Mouse (Mus musculus): Measurements from ENCODE around the gene Pwwp2a. TPM values are rescaled to one million over a fixed set of nuclear protein-coding genes. Genes with fewer than 3 reads are reported as not detected.

Gene Pwwp2a
- polyA plus RNA-seq (2015; fragmentation: Nextera tagmentation; extraction: Ambion mirVana): 17.3 and 20.1 TPM in 2 replicates

GRCm38 (mm10) chr11:43681472-43682414 lies at the start of gene Pwwp2a:
Pwwp2a (plus strand) TSS chr11:43681998.
- Histone ChIP-seq H3K4me1 (replicated peaks) (peaks cover 16% of the 10 kb centered on the region), H3K9ac (peak within 1 kb of the TSS; percentile 94), H3K27ac (peak within 1 kb of the TSS; percentile 94), H3K4me2 (peak within 1 kb of the TSS; percentile 86), H3K9me3 (replicated peaks) (no peaks in the 10 kb centered on the region), H3K36me3 (peaks cover 16% of the 10 kb centered on the region), H3K27me3 (no peaks in the 10 kb centered on the region), H3K4me3 (peak within 1 kb of the TSS; percentile 78)
- under 1% methylated on average over 74 of the region's 87 CpGs for WGBS
- peak; percentile 98 for ATAC-seq (replicated peaks; ENCODE audit: insufficient number of reproducible peaks, insufficient read depth, low FRiP score, low read depth)

GRCm38 (mm10) chr11:43632566-43632965 lies 49.2 kb upstream of the Pwwp2a start:
- no peaks in the 10 kb centered on the region for H3K36me3 ChIP-seq
- H3K9ac ChIP-seq: no peak overlapping the region
- no peaks in the 10 kb centered on the region for H3K27me3 ChIP-seq
- H3K9me3 ChIP-seq (replicated peaks): no peaks in the 10 kb centered on the region
- 11% methylated on average over 4 of the region's 4 CpGs for WGBS
- peak overlapping the region; percentile 39; the same call in 1 of the 2 replicates for H3K27ac ChIP-seq
- no peak overlapping the region for H3K4me2 ChIP-seq
- ATAC-seq (replicated peaks; ENCODE audit: insufficient number of reproducible peaks, insufficient read depth, low FRiP score, low read depth): no peak
- H3K4me1 ChIP-seq (replicated peaks): peaks cover 24% of the 10 kb centered on the region
- H3K4me3 ChIP-seq: no peak overlapping the region

- H3K27me3 ChIP-seq: no peaks in the 10 kb centered on the region
- no peak overlapping the region for H3K9ac ChIP-seq
- no peaks in the 10 kb centered on the region for H3K36me3 ChIP-seq
- 69% methylated on average over 6 of the region's 6 CpGs for WGBS
- H3K27ac ChIP-seq: peak overlapping the region; percentile 82
- H3K4me2 ChIP-seq: no peak overlapping the region
- H3K9me3 ChIP-seq (replicated peaks): no peaks in the 10 kb centered on the region
- no peak for ATAC-seq (replicated peaks; ENCODE audit: insufficient number of reproducible peaks, insufficient read depth, low FRiP score, low read depth)
- peaks cover 24% of the 10 kb centered on the region for H3K4me1 ChIP-seq (replicated peaks)
- H3K4me3 ChIP-seq: no peak overlapping the region
Observed at GRCm38 (mm10) chr11:43633165-43633564, 48.6 kb upstream of the Pwwp2a start.

DNA sequence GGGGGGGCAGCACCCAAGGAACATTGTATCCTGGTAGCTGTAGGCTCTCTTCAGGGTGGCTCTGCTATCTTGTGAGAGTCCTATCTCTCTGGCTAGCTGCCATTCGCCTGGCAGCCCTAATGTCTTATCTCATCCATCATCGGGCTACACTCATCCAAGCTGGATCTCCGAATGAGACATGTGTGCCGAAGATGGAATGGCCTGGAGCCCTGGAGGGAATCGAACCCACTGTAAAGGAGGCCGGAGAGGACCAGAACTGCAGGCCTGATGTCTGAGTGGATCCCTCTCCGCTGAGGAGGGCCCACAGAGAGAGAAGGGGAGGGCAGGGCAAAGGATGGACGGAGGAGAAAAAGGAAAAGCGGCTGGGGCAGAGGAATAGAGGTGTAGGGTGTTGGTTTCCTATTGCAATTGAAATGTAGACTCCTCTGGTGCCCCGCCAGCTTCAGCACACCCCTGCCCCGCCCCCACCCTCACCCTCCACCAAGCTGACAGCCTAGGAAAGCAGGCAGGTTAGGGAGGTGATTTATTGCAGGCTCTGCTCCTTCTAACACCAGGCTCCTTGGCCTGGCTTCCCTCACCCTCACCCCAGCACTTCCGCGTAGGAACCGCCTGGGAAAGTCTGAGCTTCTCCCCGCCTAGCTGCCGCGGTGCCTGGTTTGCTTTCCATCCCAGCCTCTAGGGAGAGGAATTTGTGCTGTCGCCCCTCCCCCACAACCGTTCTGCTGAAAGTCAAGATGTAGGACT lies 48.0 kb upstream of the Pwwp2a start:
- peaks cover 24% of the 10 kb centered on the region for H3K4me1 ChIP-seq (replicated peaks)
- no peaks in the 10 kb centered on the region for H3K27me3 ChIP-seq
- peak; percentile 77 for ATAC-seq (replicated peaks; ENCODE audit: insufficient number of reproducible peaks, insufficient read depth, low FRiP score, low read depth)
- H3K4me3 ChIP-seq: peak overlapping the region; percentile 27
- H3K4me2 ChIP-seq: peak overlapping the region; percentile 51
- H3K27ac ChIP-seq: peak overlapping the region; percentile 82
- 15% methylated on average over 19 of the region's 19 CpGs for WGBS
- H3K9me3 ChIP-seq (replicated peaks): no peaks in the 10 kb centered on the region
- H3K9ac ChIP-seq: no peak overlapping the region
- no peaks in the 10 kb centered on the region for H3K36me3 ChIP-seq

- H3K4me2 ChIP-seq: no peak overlapping the region
- H3K9me3 ChIP-seq (replicated peaks): no peaks in the 10 kb centered on the region
- H3K4me1 ChIP-seq (replicated peaks): peaks cover 24% of the 10 kb centered on the region
- H3K36me3 ChIP-seq: no peaks in the 10 kb centered on the region
- no peak overlapping the region for H3K27ac ChIP-seq
- 75% methylated on average over 4 of the region's 4 CpGs for WGBS
- H3K4me3 ChIP-seq: no peak overlapping the region
- no peak for ATAC-seq (replicated peaks; ENCODE audit: insufficient number of reproducible peaks, insufficient read depth, low FRiP score, low read depth)
- H3K27me3 ChIP-seq: no peaks in the 10 kb centered on the region
- H3K9ac ChIP-seq: no peak overlapping the region
Observed at GRCm38 (mm10) chr11:43636761-43637160, 45.0 kb upstream of the Pwwp2a start.

DNA sequence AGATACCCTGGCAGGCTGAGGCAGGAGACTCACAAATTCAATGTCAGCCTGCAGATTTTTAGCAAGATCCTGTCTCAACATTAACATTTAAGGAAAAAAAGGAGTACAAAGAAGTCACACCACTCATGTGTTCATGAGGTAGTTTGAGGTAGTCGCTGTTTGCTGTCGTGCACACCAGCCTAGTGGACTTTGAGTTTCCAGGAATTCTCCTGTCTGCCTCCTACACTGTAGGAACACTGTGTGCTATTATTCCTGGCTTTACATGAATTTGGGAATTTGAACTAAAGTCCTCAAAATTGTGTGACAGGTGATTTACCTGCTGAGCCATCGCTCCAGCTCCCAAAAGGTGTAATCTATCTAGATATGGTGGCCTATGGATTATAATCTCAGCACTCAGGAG lies 43.3 kb upstream of the Pwwp2a start:
- Histone ChIP-seq H3K4me2 (no peak overlapping the region), H3K27ac (no peak overlapping the region), H3K36me3 (no peaks in the 10 kb centered on the region), H3K4me3 (no peak overlapping the region), H3K9ac (no peak overlapping the region), H3K27me3 (no peaks in the 10 kb centered on the region), H3K9me3 (replicated peaks) (no peaks in the 10 kb centered on the region), H3K4me1 (replicated peaks) (peaks cover 20% of the 10 kb centered on the region)
- 94% methylated on average over 3 of the region's 3 CpGs for WGBS
- no peak for ATAC-seq (replicated peaks; ENCODE audit: insufficient number of reproducible peaks, insufficient read depth, low FRiP score, low read depth)

DNA sequence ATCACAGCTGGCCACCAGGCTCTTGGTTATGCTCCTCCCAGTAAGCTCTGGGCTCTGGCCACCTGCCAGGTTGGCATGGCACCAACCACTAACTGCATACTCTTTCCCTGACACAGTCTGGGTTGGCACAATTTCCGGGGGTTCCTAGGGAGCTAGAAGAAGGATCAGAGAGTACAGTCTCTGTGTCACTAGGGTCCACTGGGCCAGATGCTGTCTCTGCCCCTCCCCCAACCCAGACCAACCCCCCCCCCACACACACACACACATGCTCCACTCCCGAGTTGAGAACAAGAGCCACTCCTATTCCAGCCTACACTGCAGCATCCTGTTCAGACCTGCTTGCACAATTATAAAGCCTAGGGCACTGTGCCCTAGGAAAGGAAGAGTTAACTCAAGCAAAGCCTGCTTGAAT lies 38.6 kb upstream of the Pwwp2a start:
- Histone ChIP-seq H3K27ac (peak overlapping the region; percentile 60), H3K4me2 (0 out of 2 replicates have a peak overlapping the region, but pooled peaks have one; percentile 9), H3K4me1 (replicated peaks) (peaks cover 15% of the 10 kb centered on the region), H3K36me3 (no peaks in the 10 kb centered on the region), H3K27me3 (no peaks in the 10 kb centered on the region), H3K9me3 (replicated peaks) (no peaks in the 10 kb centered on the region), H3K9ac (no peak overlapping the region), H3K4me3 (no peak overlapping the region)
- peak; percentile 86 for ATAC-seq (replicated peaks; ENCODE audit: insufficient number of reproducible peaks, insufficient read depth, low FRiP score, low read depth)
- WGBS: 9% methylated on average over 2 of the region's 2 CpGs

DNA sequence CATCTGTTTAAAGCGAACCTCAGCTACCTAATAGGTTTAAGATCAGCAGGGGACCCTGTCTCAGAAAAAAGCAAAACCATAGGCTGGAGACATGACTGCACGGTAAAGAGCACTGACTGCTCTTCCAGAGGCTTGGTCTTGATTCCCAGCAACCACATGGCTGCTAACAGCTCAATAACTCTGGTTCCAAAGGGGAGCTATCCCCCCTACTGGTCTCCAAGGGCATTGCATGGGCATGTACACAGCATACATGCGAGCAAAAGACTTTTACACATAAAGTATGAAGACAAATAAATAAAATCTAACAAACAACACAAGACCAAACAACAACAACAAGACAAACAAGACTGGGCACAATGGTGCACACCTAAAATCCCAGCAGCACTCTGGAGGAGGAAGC lies 36.5 kb upstream of the Pwwp2a start:
- Histone ChIP-seq H3K27ac (no peak overlapping the region), H3K27me3 (no peaks in the 10 kb centered on the region), H3K4me3 (no peak overlapping the region), H3K9me3 (replicated peaks) (no peaks in the 10 kb centered on the region), H3K9ac (no peak overlapping the region), H3K36me3 (no peaks in the 10 kb centered on the region), H3K4me2 (no peak overlapping the region), H3K4me1 (replicated peaks) (peaks cover 15% of the 10 kb centered on the region)
- ATAC-seq (replicated peaks; ENCODE audit: insufficient number of reproducible peaks, insufficient read depth, low FRiP score, low read depth): no peak
- 90% methylated on average over 3 of the region's 3 CpGs for WGBS

DNA sequence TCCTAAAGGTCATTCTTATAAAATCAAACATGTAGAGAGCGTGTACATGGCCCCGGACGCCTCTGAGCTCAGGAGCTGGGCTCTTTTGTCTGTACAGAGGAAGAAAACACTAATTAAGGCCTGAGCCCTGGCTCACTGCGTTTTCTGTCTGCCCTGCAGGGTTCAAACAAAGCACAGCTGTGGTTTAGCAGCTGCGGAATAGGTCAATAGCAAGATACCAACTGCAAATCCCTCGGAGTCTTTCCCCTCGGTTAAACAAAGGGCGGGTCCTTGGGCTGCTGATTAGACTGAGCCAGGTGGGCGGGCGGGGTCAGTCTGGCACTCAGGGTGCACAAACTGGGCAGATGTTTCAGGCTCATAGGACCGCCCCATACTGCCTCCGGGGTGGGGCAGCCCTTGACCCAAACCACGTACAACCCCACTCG lies 28.7 kb upstream of the Pwwp2a start:
- no peak for ATAC-seq (replicated peaks; ENCODE audit: insufficient number of reproducible peaks, insufficient read depth, low FRiP score, low read depth)
- no peaks in the 10 kb centered on the region for H3K4me1 ChIP-seq (replicated peaks)
- no peak overlapping the region for H3K4me3 ChIP-seq
- no peaks in the 10 kb centered on the region for H3K27me3 ChIP-seq
- H3K9ac ChIP-seq: no peak overlapping the region
- H3K4me2 ChIP-seq: no peak overlapping the region
- no peaks in the 10 kb centered on the region for H3K36me3 ChIP-seq
- 62% methylated on average over 14 of the region's 14 CpGs for WGBS
- H3K9me3 ChIP-seq (replicated peaks): no peaks in the 10 kb centered on the region
- H3K27ac ChIP-seq: no peak overlapping the region

GRCm38 (mm10) chr11:43656464-43656863 lies 25.3 kb upstream of the Pwwp2a start:
- H3K27me3 ChIP-seq: no peaks in the 10 kb centered on the region
- H3K4me3 ChIP-seq: no peak overlapping the region
- H3K9ac ChIP-seq: no peak overlapping the region
- H3K36me3 ChIP-seq: no peaks in the 10 kb centered on the region
- no peak overlapping the region for H3K4me2 ChIP-seq
- 75% methylated on average over 10 of the region's 10 CpGs for WGBS
- no peaks in the 10 kb centered on the region for H3K4me1 ChIP-seq (replicated peaks)
- no peaks in the 10 kb centered on the region for H3K9me3 ChIP-seq (replicated peaks)
- ATAC-seq (replicated peaks; ENCODE audit: insufficient number of reproducible peaks, insufficient read depth, low FRiP score, low read depth): no peak
- H3K27ac ChIP-seq: no peak overlapping the region

DNA sequence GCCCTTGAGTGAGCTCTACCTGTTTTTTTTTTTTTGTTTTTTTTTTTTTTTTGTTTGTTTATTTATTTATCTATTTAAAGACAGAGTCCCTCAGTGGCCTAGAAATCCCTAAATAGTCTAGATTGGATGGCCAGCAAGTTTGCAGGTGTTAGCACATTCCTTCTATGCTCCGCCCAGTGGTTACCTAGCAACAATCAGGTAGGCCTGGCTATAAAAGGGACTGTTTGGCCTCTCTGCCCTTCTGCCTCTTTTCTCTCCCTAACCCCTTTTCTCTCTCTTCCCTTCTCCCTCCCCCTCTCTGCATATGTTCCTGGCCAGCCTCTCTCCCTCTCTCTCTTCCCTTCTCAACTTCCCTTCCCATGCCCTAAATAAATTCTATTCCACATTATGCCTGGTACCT lies 23.8 kb upstream of the Pwwp2a start:
- Histone ChIP-seq H3K4me3 (no peak overlapping the region), H3K4me2 (no peak overlapping the region), H3K27me3 (no peaks in the 10 kb centered on the region), H3K4me1 (replicated peaks) (no peaks in the 10 kb centered on the region), H3K9me3 (replicated peaks) (no peaks in the 10 kb centered on the region), H3K9ac (no peak overlapping the region), H3K36me3 (no peaks in the 10 kb centered on the region), H3K27ac (no peak overlapping the region)
- ATAC-seq (replicated peaks; ENCODE audit: insufficient number of reproducible peaks, insufficient read depth, low FRiP score, low read depth): no peak
- WGBS: 70% methylated on average over 1 of the region's 1 CpGs

All from heart, embryonic 15.5 days (tissue).